Comparison of ENCODE assay signal across 7 mouse cellular contexts in the genomic region with DNA sequence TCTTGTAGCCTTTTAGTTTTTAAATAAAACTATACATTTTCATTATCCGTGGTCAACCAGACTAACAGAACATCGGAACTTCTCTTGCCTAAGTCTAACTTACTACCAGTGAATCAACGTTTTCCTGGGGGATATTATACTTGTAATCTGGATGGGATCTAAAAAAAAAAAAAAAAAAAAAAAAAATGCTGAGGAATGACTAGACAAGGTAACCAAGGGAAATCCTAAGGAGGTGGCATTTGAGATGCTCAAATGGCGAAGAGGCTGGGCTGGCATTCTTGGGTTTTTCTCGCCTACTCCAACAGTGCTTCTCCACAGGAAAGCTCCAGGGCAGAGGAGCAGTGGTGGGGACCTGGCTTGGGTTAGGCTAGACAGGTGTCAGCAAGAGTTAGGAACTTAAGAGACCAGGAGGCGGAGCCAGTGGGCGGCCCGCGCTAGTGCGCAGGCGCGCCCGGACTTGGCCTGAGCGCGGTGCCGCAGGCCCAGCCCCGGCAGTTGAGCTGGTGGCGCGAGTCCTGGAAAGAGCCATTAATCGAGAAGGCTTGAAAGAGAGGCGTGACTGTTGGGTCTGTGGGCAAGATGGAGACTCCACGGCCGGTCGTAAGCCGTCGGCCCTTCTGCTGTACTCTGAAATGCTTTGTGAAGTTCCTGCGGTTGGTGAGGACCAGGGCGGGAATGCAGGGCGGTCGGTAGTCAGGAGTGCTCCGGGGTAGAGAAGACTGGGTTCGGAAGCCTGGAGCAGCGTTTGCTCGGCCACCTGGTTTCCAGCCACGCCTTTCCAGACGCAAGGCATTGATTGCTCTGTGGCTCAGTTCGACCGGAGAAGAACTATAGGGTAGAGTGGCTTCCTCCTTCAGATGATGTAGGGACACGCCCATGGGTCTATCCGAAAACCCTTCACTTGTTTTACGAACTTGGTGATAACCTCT. TPM values are rescaled to one million over a fixed set of nuclear protein-coding genes. Genes with fewer than 3 reads are reported as not detected.
DNase-seq lines count a peak whose midpoint lies in the region; ATAC-seq lines count a peak whose summit lies in the region.

A gene (plus strand): TSS at position 423 of the 929 bp plus-strand sequence.

- H3K9me3 ChIP-seq in intestine, embryonic 16.5 days (ENCODE audit: control insufficient read depth, low read length), result no peaks in the 10 kb centered on the region
- no peaks in the 10 kb centered on the region for H3K9me3 ChIP-seq in limb, embryonic 10.5 days (replicated peaks)
- no peaks in the 10 kb centered on the region for H3K9me3 ChIP-seq in midbrain, embryonic 13.5 days

- peak within 1 kb of the TSS; percentile 67 for H3K4me3 ChIP-seq in intestine, embryonic 16.5 days (ENCODE audit: low read length)
- peak within 1 kb of the TSS; percentile 76 for H3K4me3 ChIP-seq in limb, embryonic 10.5 days
- H3K4me3 ChIP-seq in midbrain, embryonic 13.5 days (replicated peaks), result peak within 1 kb of the TSS; percentile 69

- H3K27ac ChIP-seq in intestine, embryonic 16.5 days (ENCODE audit: low read length), result peak within 1 kb of the TSS; percentile 85
- H3K27ac ChIP-seq in limb, embryonic 10.5 days, result peak within 1 kb of the TSS; percentile 93
- H3K27ac ChIP-seq in midbrain, embryonic 13.5 days, result peak within 1 kb of the TSS; percentile 58

- peak; percentile 83 for DNase-seq in adrenal gland, adult 8-10 months
- DNase-seq in embryo, embryonic 11.5 days (ENCODE audit: low read depth, low spot score), result peak; percentile 91
- peak; percentile 68 to 82 for DNase-seq in gastrocnemius, postnatal 4 days (ENCODE audit: low spot score in 2 of 2)
- DNase-seq in limb, embryonic 10.5 days (ENCODE audit: low spot score), result peak; percentile 91
- peak; percentile 84 for DNase-seq in spleen, adult 12 weeks (ENCODE audit: low spot score)

- WGBS in intestine, embryonic 16.5 days, result 3% methylated on average over 41 of the region's 41 CpGs
- 4% methylated on average over 41 of the region's 41 CpGs for WGBS in limb, embryonic 10.5 days
- WGBS in midbrain, embryonic 13.5 days, result 4% methylated on average over 41 of the region's 41 CpGs

- H3K4me2 ChIP-seq in intestine, embryonic 16.5 days (ENCODE audit: low read depth, low read length), result peak within 1 kb of the TSS; percentile 79
- H3K4me2 ChIP-seq in midbrain, embryonic 13.5 days (replicated peaks), result peak within 1 kb of the TSS; percentile 74

- peaks cover 10% of the 10 kb centered on the region; the same call in 1 of the 2 replicates for H3K4me1 ChIP-seq in intestine, embryonic 16.5 days (ENCODE audit: control insufficient read depth, insufficient read depth, low read length)
- H3K4me1 ChIP-seq in limb, embryonic 10.5 days, result peaks cover 24% of the 10 kb centered on the region
- H3K4me1 ChIP-seq in midbrain, embryonic 13.5 days (replicated peaks), result peaks cover 26% of the 10 kb centered on the region

- peak; percentile 87 for ATAC-seq in intestine, embryonic 16.5 days
- ATAC-seq in midbrain, embryonic 13.5 days, result peak; percentile 85

- H3K27me3 ChIP-seq in intestine, embryonic 16.5 days (replicated peaks; ENCODE audit: control insufficient read depth, insufficient read depth, low read length), result no peaks in the 10 kb centered on the region
- H3K27me3 ChIP-seq in limb, embryonic 10.5 days (ENCODE audit: low read depth, poor library complexity, severe bottlenecking), result no peaks in the 10 kb centered on the region
- no peaks in the 10 kb centered on the region for H3K27me3 ChIP-seq in midbrain, embryonic 13.5 days

- peak within 1 kb of the TSS; percentile 72 for H3K9ac ChIP-seq in intestine, embryonic 16.5 days (ENCODE audit: low read depth, low read length)
- H3K9ac ChIP-seq in midbrain, embryonic 13.5 days (replicated peaks), result peak within 1 kb of the TSS; percentile 69

- H3K36me3 ChIP-seq in intestine, embryonic 16.5 days (ENCODE audit: control insufficient read depth, insufficient read depth, low read length), result no peaks in the 10 kb centered on the region
- no peaks in the 10 kb centered on the region for H3K36me3 ChIP-seq in limb, embryonic 10.5 days
- peaks cover 4% of the 10 kb centered on the region; the same call in 1 of the 2 replicates for H3K36me3 ChIP-seq in midbrain, embryonic 13.5 days

RNA-seq across cellular contexts. Expression of the gene that starts here (rescaled TPM):
- total RNA-seq in adrenal gland, adult 8-10 months (2022), result 100 to 1,000 TPM in 2 of 4 experiments, 10 to 100 TPM in 2; 71.6 to 149 (median 92.8) TPM
- 10 to 100 TPM; 16.0 to 19.4 TPM for total RNA-seq in gastrocnemius, postnatal 4 days (2021)
- polyA plus RNA-seq in intestine, embryonic 16.5 days (2015; fragmentation: Nextera tagmentation; extraction: Ambion mirVana), result 27.6 and 30.6 TPM in 2 replicates
- polyA plus RNA-seq in limb, embryonic 10.5 days (2016; fragmentation: Nextera tagmentation; extraction: Ambion mirVana), result 38.3 and 43.5 TPM in 2 replicates
- 34.4 and 36.5 TPM in 2 replicates for polyA plus RNA-seq in midbrain, embryonic 13.5 days (2015; fragmentation: Nextera tagmentation; extraction: Ambion mirVana)

Comparison
In these comparisons a context has a peak if more than half of its experiments do, and no peak if none do; other contexts are left out.
1. Peak in every context shown above with its lines: DNase-seq, ATAC-seq, H3K4me3 ChIP-seq and H3K27ac ChIP-seq.